Mouse (Mus musculus) embryonic facial prominence, embryonic 10.5 days (tissue): ENCODE data around the gene Barx1. TPM values are rescaled to one million over a fixed set of nuclear protein-coding genes. Genes with fewer than 3 reads are reported as not detected.

Experiments
- DNase-seq: peaks from one replicate; pipeline ENCODE4 v3.0.0-alpha.2; 2017; ENCODE audit warnings: low spot score
- H3K27ac ChIP-seq: fragments of 300-500 bp; sonication (generic); replicated peaks from 2 replicates; pipeline ENCODE4 v1.5.1; 2016; ENCODE audit warnings: mild to moderate bottlenecking
- H3K27me3 ChIP-seq: fragments of 300-500 bp; sonication (generic); replicated peaks from 2 replicates; pipeline ENCODE4 v1.6.1; 2016; ENCODE audit warnings: low read depth, mild to moderate bottlenecking; ENCODE audit not compliant: poor library complexity, severe bottlenecking
- H3K36me3 ChIP-seq: fragments of 300-500 bp; sonication (generic); replicated peaks from 2 replicates; pipeline ENCODE4 v1.6.1; 2016; ENCODE audit warnings: mild to moderate bottlenecking, moderate library complexity
- H3K4me1 ChIP-seq: fragments of 300-500 bp; sonication (generic); 2 replicates; pipeline ENCODE4 v1.6.1; 2016
- H3K4me3 ChIP-seq: fragments of 300-500 bp; sonication (generic); 2 replicates; pipeline ENCODE4 v1.5.1; 2016; ENCODE audit warnings: mild to moderate bottlenecking, moderate library complexity
- H3K9me3 ChIP-seq: fragments of 300-500 bp; sonication (generic); 2 replicates; pipeline ENCODE4 v1.6.1; 2016; ENCODE audit warnings: mild to moderate bottlenecking
- WGBS: fragments of 180-500 bp; shearing (Covaris S2); methylation state at CpG from one replicate; pipeline ENCODE4 v1.1.7; 2016; 5-methylcytosine and 5-hydroxymethylcytosine counted together
- polyA plus RNA-seq: library from polyadenylated mRNA; unstranded; fragments of >200 nt; fragmentation: Nextera tagmentation; extraction: Ambion mirVana; gene quantifications from 2 replicates; pipeline ENCODE4 v1.2.1, GENCODE M21; 2016

The Barx1 gene
- polyA plus RNA-seq, 1 experiment from 2014 or later: 57.9 TPM

- no peak overlapping the region for H3K4me3 ChIP-seq
- H3K9me3 ChIP-seq: peaks cover 9% of the 10 kb centered on the region
- H3K36me3 ChIP-seq: no peaks in the 10 kb centered on the region
- 77% methylated on average over 27 of the region's 27 CpGs for WGBS
- peaks cover 37% of the 10 kb centered on the region for H3K4me1 ChIP-seq
- DNase-seq: no peak
- peak overlapping the region; percentile 2; the same call in 1 of the 2 replicates for H3K27ac ChIP-seq
- H3K27me3 ChIP-seq: peaks cover 12% of the 10 kb centered on the region; the same call in 1 of the 2 replicates
These were observed 31.6 kb downstream of the Barx1 start for GRCm38 (mm10) chr13:48694090-48695064.

- DNase-seq: peak; percentile 80
- Histone ChIP-seq H3K4me1 (peaks cover 43% of the 10 kb centered on the region), H3K9me3 (no peaks in the 10 kb centered on the region), H3K27me3 (peaks cover 50% of the 10 kb centered on the region), H3K4me3 (peak overlapping the region; percentile 56), H3K27ac (peak overlapping the region; percentile 79), H3K36me3 (no peaks in the 10 kb centered on the region)
- 1% methylated on average over 21 of the region's 21 CpGs for WGBS
These were observed 43.7 kb downstream of the Barx1 start for GRCm38 (mm10) chr13:48706385-48706951.

- H3K27me3 ChIP-seq: peaks cover 36% of the 10 kb centered on the region
These were observed 49.9 kb downstream of the Barx1 start for GRCm38 (mm10) chr13:48712675-48713074.

GRCm38 (mm10) chr13:48716075-48716474, 53.3 kb downstream of the Barx1 start:
- H3K4me1 ChIP-seq: peaks cover 28% of the 10 kb centered on the region
- no peak overlapping the region for H3K4me3 ChIP-seq
- H3K27ac ChIP-seq: peak overlapping the region; percentile 87
- peaks cover 9% of the 10 kb centered on the region; the same call in 1 of the 2 replicates for H3K9me3 ChIP-seq
- H3K27me3 ChIP-seq: peaks cover 34% of the 10 kb centered on the region
- WGBS: 58% methylated on average over 4 of the region's 4 CpGs
- no peaks in the 10 kb centered on the region for H3K36me3 ChIP-seq
- DNase-seq: peak; percentile 49

More at GRCm38 (mm10) chr13:48712675-48713074, 49.9 kb downstream of the Barx1 start:
- no peaks in the 10 kb centered on the region for H3K36me3 ChIP-seq
- WGBS: 75% methylated on average over 2 of the region's 2 CpGs
- no peak overlapping the region for H3K27ac ChIP-seq
- H3K4me1 ChIP-seq: peaks cover 19% of the 10 kb centered on the region
- no peak for DNase-seq
- H3K9me3 ChIP-seq: no peaks in the 10 kb centered on the region
- no peak overlapping the region for H3K4me3 ChIP-seq

Other genes starting within 250 kb of the Barx1 start
- 4.6 and 4.9 TPM in 2 replicates for gene Zfp169, start 149.5 kb upstream of the Barx1 start, polyA plus RNA-seq
- gene A830005F24Rik, start 149.4 kb upstream of the Barx1 start, polyA plus RNA-seq: 2.7 TPM in 2 replicates
- gene Ptpdc1, start 37.3 kb upstream of the Barx1 start, polyA plus RNA-seq: 7.7 and 10.5 TPM in 2 replicates
- 7.5 and 8.1 TPM in 2 replicates for gene Phf2, start 208.1 kb downstream of the Barx1 start, polyA plus RNA-seq